Mouse (Mus musculus): ENCODE measurements around the gene Cfap61.
A peak's percentile ranks its signal among the peaks of the same experiment; 100 is the strongest.

Gene Cfap61

GRCm38 (mm10) chr2:146221076-146221928 is 286.7 kb downstream of the Cfap61 start, which contains the start of gene Insm1:
Gene Insm1 (plus strand): TSS chr2:146221921.
- DNase-seq (ENCODE audit: low spot score in 2 of 2), result peak; percentile 45 to 84

GRCm38 (mm10) chr2:146221929-146222278 is 287.3 kb downstream of the Cfap61 start:
- peak; percentile 69 to 94 for DNase-seq (ENCODE audit: low spot score in 2 of 2)

GRCm38 (mm10) chr2:146222279-146223175 is 287.9 kb downstream of the Cfap61 start:
- DNase-seq (ENCODE audit: low spot score in 2 of 2), result peak in 1 of 2 experiments; percentile 53

- peak in 1 of 2 experiments; percentile 63 for DNase-seq (ENCODE audit: low spot score in 2 of 2)
Measured at GRCm38 (mm10) chr2:146223176-146223905, 288.8 kb downstream of the Cfap61 start.

- no peak for DNase-seq (ENCODE audit: low spot score in 2 of 2)
Measured at GRCm38 (mm10) chr2:146224141-146224540, 289.6 kb downstream of the Cfap61 start.

- no peak for DNase-seq (ENCODE audit: low spot score in 2 of 2)
Measured at GRCm38 (mm10) chr2:146225818-146226217, 291.2 kb downstream of the Cfap61 start.

- DNase-seq (ENCODE audit: low spot score in 2 of 2), result peak in 1 of 2 experiments; percentile 38
Measured at GRCm38 (mm10) chr2:146226484-146226883, 291.9 kb downstream of the Cfap61 start.

- peak in 1 of 2 experiments; percentile 40 for DNase-seq (ENCODE audit: low spot score in 2 of 2)
Measured at GRCm38 (mm10) chr2:146227646-146228045, 293.1 kb downstream of the Cfap61 start.

GRCm38 (mm10) chr2:146228435-146228834 is 293.9 kb downstream of the Cfap61 start:
- no peak for DNase-seq (ENCODE audit: low spot score in 2 of 2)

- DNase-seq (ENCODE audit: low spot score in 2 of 2), result no peak
Measured at GRCm38 (mm10) chr2:146231485-146231884, 296.9 kb downstream of the Cfap61 start.

- DNase-seq (ENCODE audit: low spot score in 2 of 2), result no peak
Measured at GRCm38 (mm10) chr2:146239196-146239747, 304.7 kb downstream of the Cfap61 start.

- no peak for DNase-seq (ENCODE audit: low spot score in 2 of 2)
Measured at GRCm38 (mm10) chr2:146244049-146244448, 309.5 kb downstream of the Cfap61 start.

- DNase-seq (ENCODE audit: low spot score in 2 of 2), result no peak
Measured at GRCm38 (mm10) chr2:146245401-146245800, 310.8 kb downstream of the Cfap61 start.

GRCm38 (mm10) chr2:146246409-146247075 is 312.0 kb downstream of the Cfap61 start:
- DNase-seq (ENCODE audit: low spot score in 2 of 2), result no peak

GRCm38 (mm10) chr2:146247576-146247975 is 313.0 kb downstream of the Cfap61 start:
- DNase-seq (ENCODE audit: low spot score in 2 of 2), result no peak

GRCm38 (mm10) chr2:146249033-146249432 is 314.4 kb downstream of the Cfap61 start:
- DNase-seq (ENCODE audit: low spot score in 2 of 2), result no peak

GRCm38 (mm10) chr2:146250236-146250904 is 315.8 kb downstream of the Cfap61 start:
- peak in 1 of 2 experiments; percentile 61 for DNase-seq (ENCODE audit: low spot score in 2 of 2)

GRCm38 (mm10) chr2:146254387-146254786 is 319.8 kb downstream of the Cfap61 start:
- DNase-seq (ENCODE audit: low spot score in 2 of 2), result no peak

- DNase-seq (ENCODE audit: low spot score in 2 of 2), result no peak
Measured at GRCm38 (mm10) chr2:146255636-146256035, 321.1 kb downstream of the Cfap61 start.

- peak in 1 of 2 experiments; percentile 65 for DNase-seq (ENCODE audit: low spot score in 2 of 2)
Measured at GRCm38 (mm10) chr2:146256321-146256875, 321.8 kb downstream of the Cfap61 start.

Measured in cerebellum, postnatal 4 days (tissue).